Mouse (Mus musculus) lung, embryonic 14.5 days (tissue): ENCODE results near the gene Gsx1. TPM values are rescaled to one million over a fixed set of nuclear protein-coding genes. Genes with fewer than 3 reads are reported as not detected.

Source experiments
- ATAC-seq: fragments of 200-750 bp; cut with Nextera tagmentation; 2 replicates; pipeline ENCODE4 v1.8.0; 2017; ENCODE audit warnings: mild to moderate bottlenecking, moderate TSS enrichment, moderate library complexity; ENCODE audit not compliant: insufficient read depth
- DNase-seq: peaks from one replicate; pipeline ENCODE4 v3.0.0-alpha.2; 2015
- H3K27ac ChIP-seq: fragments of 300-500 bp; sonication (generic); 2 replicates; pipeline ENCODE4 v1.5.1; 2014; ENCODE audit warnings: low read depth, mild to moderate bottlenecking, moderate library complexity
- H3K27me3 ChIP-seq: fragments of 300-500 bp; sonication (generic); 2 replicates; pipeline ENCODE4 v1.6.1; 2014; ENCODE audit warnings: low read length, control low read depth; ENCODE audit not compliant: insufficient read depth
- H3K36me3 ChIP-seq: fragments of 300-500 bp; sonication (generic); 2 replicates; pipeline ENCODE4 v1.6.1; 2014; ENCODE audit warnings: control low read depth; ENCODE audit not compliant: insufficient read depth
- H3K4me1 ChIP-seq: fragments of 300-500 bp; sonication (generic); 2 replicates; pipeline ENCODE4 v1.6.1; 2014; ENCODE audit warnings: antibody characterized with exemption, control low read depth; ENCODE audit not compliant: insufficient read depth
- H3K4me2 ChIP-seq: fragments of 300-500 bp; sonication (generic); 2 replicates; pipeline ENCODE4 v1.6.1; 2014; ENCODE audit warnings: mild to moderate bottlenecking
- H3K4me3 ChIP-seq: fragments of 300-500 bp; sonication (generic); 2 replicates; pipeline ENCODE4 v1.5.1; 2014; ENCODE audit warnings: low read depth, low read length
- H3K9ac ChIP-seq: fragments of 300-500 bp; sonication (generic); 2 replicates; pipeline ENCODE4 v1.6.1; 2014
- H3K9me3 ChIP-seq: fragments of 300-500 bp; sonication (generic); 2 replicates; pipeline ENCODE4 v1.6.1; 2016; ENCODE audit warnings: low read depth, low read length, control low read depth
- CTCF ChIP-seq: IDR thresholded peaks from 2 replicates; pipeline ENCODE4 v1.5.1; 2016; ENCODE audit warnings: antibody characterized with exemption, low read depth
- WGBS: fragments of 180-500 bp; shearing (Covaris S2); extraction: QIAGEN DNeasy Blood & Tissue Kit; methylation state at CpG from one replicate; pipeline ENCODE4 v1.1.7; 2014; 5-methylcytosine and 5-hydroxymethylcytosine counted together
- polyA plus RNA-seq: library from polyadenylated mRNA; unstranded; fragments of >200 nt; fragmentation: Nextera tagmentation; extraction: Ambion mirVana; gene quantifications from 2 replicates; pipeline ENCODE4 v1.2.1, GENCODE M21; 2014

Gsx1 gene
- not detected in 2 replicates for polyA plus RNA-seq

GRCm38 (mm10) chr5:147188571-147188975, at the start of gene Gsx1:
Gene Gsx1, plus strand, starts transcription at chr5:147188696.
- peak within 1 kb of the TSS; percentile 20 for H3K4me3 ChIP-seq
- H3K9ac ChIP-seq: no peak within 1 kb of the TSS
- H3K9me3 ChIP-seq: no peaks in the 10 kb centered on the region
- peak; percentile 86 for DNase-seq
- TF ChIP-seq CTCF: no peak
- peak within 1 kb of the TSS; percentile 51 for H3K4me2 ChIP-seq
- H3K27me3 ChIP-seq: peaks cover 85% of the 10 kb centered on the region
- H3K27ac ChIP-seq: no peak within 1 kb of the TSS
- no peaks in the 10 kb centered on the region for H3K36me3 ChIP-seq
- no peaks in the 10 kb centered on the region for H3K4me1 ChIP-seq
- WGBS: under 1% methylated on average over 37 of the region's 37 CpGs
- peak; percentile 80 for ATAC-seq

GRCm38 (mm10) chr5:147147340-147147739, 41.2 kb upstream of the Gsx1 start:
- Histone ChIP-seq H3K4me2 (no peak overlapping the region), H3K27me3 (no peaks in the 10 kb centered on the region), H3K4me1 (no peaks in the 10 kb centered on the region), H3K27ac (no peak overlapping the region), H3K36me3 (no peaks in the 10 kb centered on the region), H3K4me3 (no peak overlapping the region), H3K9me3 (0 out of 2 replicates have a peak, but pooled peaks cover 3% of the 10 kb centered on the region), H3K9ac (no peak overlapping the region)
- ATAC-seq: no peak
- peak; percentile 34 for TF ChIP-seq CTCF
- no peak for DNase-seq

GRCm38 (mm10) chr5:147154806-147155371, 33.6 kb upstream of the Gsx1 start:
- ATAC-seq: no peak
- no peak overlapping the region for H3K4me2 ChIP-seq
- peaks cover 4% of the 10 kb centered on the region; the same call in 1 of the 2 replicates for H3K27me3 ChIP-seq
- H3K4me3 ChIP-seq: no peak overlapping the region
- WGBS: 10% methylated on average over 13 of the region's 13 CpGs
- no peaks in the 10 kb centered on the region for H3K4me1 ChIP-seq
- no peaks in the 10 kb centered on the region for H3K36me3 ChIP-seq
- H3K9me3 ChIP-seq: no peaks in the 10 kb centered on the region
- no peak for DNase-seq
- H3K27ac ChIP-seq: no peak overlapping the region
- no peak overlapping the region for H3K9ac ChIP-seq
- no peak for TF ChIP-seq CTCF

GRCm38 (mm10) chr5:147155449-147156133, 32.9 kb upstream of the Gsx1 start:
- H3K9ac ChIP-seq: no peak overlapping the region
- H3K27ac ChIP-seq: no peak overlapping the region
- no peaks in the 10 kb centered on the region for H3K36me3 ChIP-seq
- H3K4me3 ChIP-seq: no peak overlapping the region
- no peaks in the 10 kb centered on the region for H3K4me1 ChIP-seq
- no peaks in the 10 kb centered on the region for H3K9me3 ChIP-seq
- H3K4me2 ChIP-seq: no peak overlapping the region
- TF ChIP-seq CTCF: no peak
- DNase-seq: peak; percentile 10
- no peak for ATAC-seq
- WGBS: 13% methylated on average over 13 of the region's 13 CpGs
- peaks cover 4% of the 10 kb centered on the region; the same call in 1 of the 2 replicates for H3K27me3 ChIP-seq

DNA sequence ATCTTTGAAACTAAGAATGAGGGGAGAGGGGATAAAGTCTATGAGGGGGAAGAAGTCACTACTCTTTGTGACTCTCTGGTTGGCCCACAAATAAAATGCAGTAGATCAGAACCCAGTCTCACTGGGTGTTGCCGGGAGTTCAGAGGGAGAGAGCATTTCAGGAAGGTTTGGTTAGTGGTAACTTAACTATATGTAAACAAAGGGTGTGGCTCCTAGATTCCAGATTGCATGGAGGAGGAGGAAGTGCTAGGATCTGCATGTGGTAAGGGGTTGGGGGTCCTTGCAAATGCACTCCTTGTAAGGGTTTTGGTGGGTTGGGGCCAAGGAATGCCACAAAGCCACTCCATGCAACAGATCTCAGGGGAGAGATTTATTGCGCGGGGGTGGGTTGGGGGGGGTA, 32.1 kb upstream of the Gsx1 start:
- no peak overlapping the region for H3K4me2 ChIP-seq
- WGBS: 17% methylated on average over 3 of the region's 3 CpGs
- no peaks in the 10 kb centered on the region for H3K36me3 ChIP-seq
- no peak for ATAC-seq
- no peak for DNase-seq
- H3K9me3 ChIP-seq: no peaks in the 10 kb centered on the region
- H3K27ac ChIP-seq: no peak overlapping the region
- no peak overlapping the region for H3K4me3 ChIP-seq
- TF ChIP-seq CTCF: no peak
- no peaks in the 10 kb centered on the region for H3K4me1 ChIP-seq
- no peak overlapping the region for H3K9ac ChIP-seq
- H3K27me3 ChIP-seq: peaks cover 4% of the 10 kb centered on the region; the same call in 1 of the 2 replicates

GRCm38 (mm10) chr5:147157441-147157840, 31.1 kb upstream of the Gsx1 start:
- Histone ChIP-seq H3K36me3 (no peaks in the 10 kb centered on the region), H3K27ac (no peak overlapping the region), H3K9me3 (no peaks in the 10 kb centered on the region), H3K4me2 (no peak overlapping the region), H3K9ac (no peak overlapping the region), H3K4me1 (no peaks in the 10 kb centered on the region), H3K4me3 (no peak overlapping the region), H3K27me3 (peaks cover 4% of the 10 kb centered on the region; the same call in 1 of the 2 replicates)
- ATAC-seq (no peak), DNase-seq (no peak)
- WGBS: 61% methylated on average over 7 of the region's 7 CpGs
- no peak for TF ChIP-seq CTCF

DNA sequence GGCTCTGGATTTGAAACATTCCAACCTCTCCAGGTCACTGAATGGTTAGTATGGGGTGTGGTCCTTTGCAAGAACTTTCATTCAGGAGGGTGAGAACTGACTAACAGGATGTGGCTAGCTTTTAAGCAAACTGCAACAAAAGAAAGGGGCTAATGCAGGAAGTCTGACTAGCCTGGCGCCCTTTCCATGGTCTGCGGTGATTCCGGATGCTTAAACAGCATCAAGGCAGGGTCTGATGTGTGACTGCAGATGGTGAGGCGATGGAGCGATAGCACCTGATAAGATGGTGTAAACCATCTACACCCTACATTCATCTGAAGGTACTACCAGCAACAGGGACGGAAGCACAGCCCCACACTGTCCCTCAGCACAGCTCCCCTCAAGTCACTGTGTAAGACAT, 29.2 kb upstream of the Gsx1 start:
- Histone ChIP-seq H3K27ac (no peak overlapping the region), H3K27me3 (peaks cover 4% of the 10 kb centered on the region; the same call in 1 of the 2 replicates), H3K9me3 (no peaks in the 10 kb centered on the region), H3K36me3 (no peaks in the 10 kb centered on the region), H3K4me3 (no peak overlapping the region), H3K4me1 (no peaks in the 10 kb centered on the region), H3K4me2 (no peak overlapping the region), H3K9ac (no peak overlapping the region)
- no peak for TF ChIP-seq CTCF
- WGBS: 69% methylated on average over 6 of the region's 6 CpGs
- ATAC-seq: no peak
- DNase-seq: no peak
